Mouse (Mus musculus): ENCODE measurements around the gene D630003M21Rik.

D630003M21Rik gene

GRCm38 (mm10) chr2:158166628-158167027 is 62.4 kb downstream of the D630003M21Rik start:
- DNase-seq (ENCODE audit: low spot score) = no peak

- no peak for DNase-seq (ENCODE audit: low spot score)
These were observed 63.2 kb downstream of the D630003M21Rik start for GRCm38 (mm10) chr2:158165776-158166175.

GRCm38 (mm10) chr2:158163034-158163433 is 66.0 kb downstream of the D630003M21Rik start:
- no peak for DNase-seq (ENCODE audit: low spot score)

GRCm38 (mm10) chr2:158161761-158162160 is 67.3 kb downstream of the D630003M21Rik start:
- no peak for DNase-seq (ENCODE audit: low spot score)

- no peak for DNase-seq (ENCODE audit: low spot score)
These were observed 69.4 kb downstream of the D630003M21Rik start for GRCm38 (mm10) chr2:158159376-158160235.

- DNase-seq (ENCODE audit: low spot score) = no peak
These were observed 71.4 kb downstream of the D630003M21Rik start for GRCm38 (mm10) chr2:158157654-158158053.

GRCm38 (mm10) chr2:158156487-158156886 is 72.5 kb downstream of the D630003M21Rik start:
- DNase-seq (ENCODE audit: low spot score) = no peak

- DNase-seq (ENCODE audit: low spot score) = no peak
These were observed 73.4 kb downstream of the D630003M21Rik start for GRCm38 (mm10) chr2:158155615-158156014.

- DNase-seq (ENCODE audit: low spot score) = no peak
These were observed 73.9 kb downstream of the D630003M21Rik start for GRCm38 (mm10) chr2:158155101-158155500.

- no peak for DNase-seq (ENCODE audit: low spot score)
These were observed 74.4 kb downstream of the D630003M21Rik start for GRCm38 (mm10) chr2:158154641-158155040.

GRCm38 (mm10) chr2:158153728-158154343 is 75.2 kb downstream of the D630003M21Rik start:
- DNase-seq (ENCODE audit: low spot score) = no peak

- DNase-seq (ENCODE audit: low spot score) = no peak
These were observed 76.2 kb downstream of the D630003M21Rik start for GRCm38 (mm10) chr2:158152685-158153309.

GRCm38 (mm10) chr2:158151077-158151476 is 77.9 kb downstream of the D630003M21Rik start:
- no peak for DNase-seq (ENCODE audit: low spot score)

- no peak for DNase-seq (ENCODE audit: low spot score)
These were observed 82.1 kb downstream of the D630003M21Rik start for GRCm38 (mm10) chr2:158146971-158147370.

- peak; percentile 95 for DNase-seq (ENCODE audit: low spot score)
These were observed 82.8 kb downstream of the D630003M21Rik start, which contains the start of gene Tgm2 for GRCm38 (mm10) chr2:158146223-158146622. Gene Tgm2, minus strand, starts transcription at chr2:158146436.

GRCm38 (mm10) chr2:158145528-158146065 is 83.4 kb downstream of the D630003M21Rik start:
- DNase-seq (ENCODE audit: low spot score) = no peak

GRCm38 (mm10) chr2:158144750-158145527 is 84.1 kb downstream of the D630003M21Rik start:
- no peak for DNase-seq (ENCODE audit: low spot score)

GRCm38 (mm10) chr2:158144263-158144662 is 84.8 kb downstream of the D630003M21Rik start:
- no peak for DNase-seq (ENCODE audit: low spot score)

- no peak for DNase-seq (ENCODE audit: low spot score)
These were observed 85.2 kb downstream of the D630003M21Rik start for GRCm38 (mm10) chr2:158143816-158144215.

- no peak for DNase-seq (ENCODE audit: low spot score)
These were observed 86.0 kb downstream of the D630003M21Rik start for GRCm38 (mm10) chr2:158142981-158143380.

- no peak for DNase-seq (ENCODE audit: low spot score)
These were observed 87.2 kb downstream of the D630003M21Rik start for GRCm38 (mm10) chr2:158141690-158142440.
